Mouse (Mus musculus): ENCODE results near the gene Tpi1. TPM values are rescaled to one million over a fixed set of nuclear protein-coding genes. Genes with fewer than 3 reads are reported as not detected.
"Not testable (repeated sequence)": the region's sequence is repeated elsewhere in the genome, so short reads cannot be mapped to it uniquely, and the experiment has no call there.

The Tpi1 gene
- total and polyA plus RNA-seq, 2 experiments from 2014 or later: 515 to 525 TPM

DNA sequence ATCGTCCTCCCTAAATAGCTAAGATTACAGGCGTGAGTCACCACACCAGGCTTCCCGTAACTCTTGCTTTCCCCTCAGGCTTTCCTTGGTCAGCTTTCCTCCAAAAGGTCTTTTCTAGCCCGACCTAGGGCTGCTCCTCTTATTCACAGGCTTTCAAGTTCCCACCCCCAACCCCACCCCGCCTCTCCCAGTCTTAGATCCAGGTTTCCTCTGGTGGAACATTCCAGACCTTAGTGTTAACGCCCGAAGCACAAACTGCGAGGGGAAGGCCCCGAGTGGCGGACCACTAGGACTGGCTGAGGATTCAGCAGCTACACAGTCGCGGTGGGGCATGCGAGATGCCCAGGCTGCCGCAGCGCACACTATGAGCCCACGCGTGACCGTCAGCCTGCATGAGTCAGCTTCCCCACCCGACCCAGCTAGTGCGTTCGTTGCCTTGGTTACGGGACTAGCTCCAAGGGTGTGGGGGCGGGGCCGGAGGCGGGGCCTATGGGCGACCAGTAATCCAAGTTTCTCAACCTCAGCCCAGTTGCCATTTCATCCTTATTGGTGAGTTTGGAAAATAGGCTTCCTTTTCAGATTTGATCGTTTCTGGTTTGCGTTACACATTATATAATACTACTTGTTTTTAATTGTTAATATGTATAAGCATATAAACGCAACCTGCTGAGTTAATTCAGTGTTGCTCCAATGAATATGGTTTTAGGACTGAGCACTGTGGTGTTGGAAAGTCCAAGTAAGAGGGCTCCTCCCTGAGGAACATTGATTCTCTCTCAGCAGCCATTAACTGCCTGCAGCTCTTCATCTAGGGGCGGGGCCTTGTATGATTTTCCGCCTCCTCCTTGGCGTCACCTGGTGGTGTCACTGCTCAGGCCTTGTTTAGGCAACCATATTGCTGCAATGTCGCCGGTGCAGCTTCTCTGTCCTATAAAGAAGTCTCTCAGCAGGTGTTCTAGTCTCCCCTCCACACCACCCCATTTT lies 8.5 kb downstream of the Tpi1 start:
- peak overlapping the region; percentile 42 for H3K4me3 ChIP-seq (ENCODE audit: low read length)
- WGBS: 2% methylated on average over 34 of the region's 34 CpGs

DNA sequence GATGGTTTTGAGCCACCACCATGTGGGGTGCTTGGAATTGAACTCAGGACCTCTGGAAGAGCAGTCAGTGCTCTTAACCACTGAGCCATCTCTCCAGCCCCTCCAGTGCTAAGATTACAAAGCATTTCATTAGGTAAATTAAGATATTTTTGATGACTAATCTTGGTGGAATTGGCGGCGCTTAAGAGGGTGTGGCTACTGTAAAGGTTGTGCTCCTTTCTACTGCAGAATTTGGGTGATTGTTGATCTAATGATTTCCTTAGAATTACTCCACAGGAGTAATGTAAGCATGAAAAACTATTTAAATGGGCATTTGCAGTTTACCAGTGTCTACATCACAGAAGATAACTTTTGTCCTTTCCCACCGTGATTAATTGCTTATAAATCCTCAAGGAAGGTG lies 9.8 kb downstream of the Tpi1 start:
- no peak for TF ChIP-seq CTCF (IDR thresholded peaks at IDR 0.05; ENCODE audit: low read depth)
- no peaks in the 10 kb centered on the region for H3K27me3 ChIP-seq (ENCODE audit: insufficient read depth, low read length)
- H3K27ac ChIP-seq: no peak overlapping the region
- 87% methylated on average over 3 of the region's 3 CpGs for WGBS
- no peak for DNase-seq (ENCODE audit: low spot score)
- H3K4me1 ChIP-seq (ENCODE audit: insufficient read depth, low read length): peaks cover 6% of the 10 kb centered on the region
- H3K4me2 ChIP-seq (ENCODE audit: low read depth, low read length): no peak overlapping the region
- H3K9ac ChIP-seq (replicated peaks; ENCODE audit: low read length): no peak overlapping the region
- no peaks in the 10 kb centered on the region for H3K36me3 ChIP-seq (ENCODE audit: insufficient read depth, low read length)
- H3K4me3 ChIP-seq (ENCODE audit: low read length): no peak overlapping the region
- no peak for ATAC-seq
- H3K9me3 ChIP-seq (ENCODE audit: low read length): no peaks in the 10 kb centered on the region

More for the DNA sequence above, 8.5 kb downstream of the Tpi1 start:
- Histone ChIP-seq H3K9me3 (ENCODE audit: low read length) (no peaks in the 10 kb centered on the region), H3K4me1 (ENCODE audit: insufficient read depth, low read length) (peaks cover 13% of the 10 kb centered on the region), H3K27me3 (ENCODE audit: insufficient read depth, low read length) (no peaks in the 10 kb centered on the region), H3K27ac (peak overlapping the region; percentile 90), H3K9ac (replicated peaks; ENCODE audit: low read length) (peak overlapping the region; percentile 54), H3K36me3 (ENCODE audit: insufficient read depth, low read length) (no peaks in the 10 kb centered on the region), H3K4me2 (ENCODE audit: low read depth, low read length) (peak overlapping the region; percentile 69)
- peak; percentile 90 for ATAC-seq
- peak; percentile 98 for DNase-seq (ENCODE audit: low spot score)
- peak; percentile 57 for TF ChIP-seq CTCF (IDR thresholded peaks at IDR 0.05; ENCODE audit: low read depth)

DNA sequence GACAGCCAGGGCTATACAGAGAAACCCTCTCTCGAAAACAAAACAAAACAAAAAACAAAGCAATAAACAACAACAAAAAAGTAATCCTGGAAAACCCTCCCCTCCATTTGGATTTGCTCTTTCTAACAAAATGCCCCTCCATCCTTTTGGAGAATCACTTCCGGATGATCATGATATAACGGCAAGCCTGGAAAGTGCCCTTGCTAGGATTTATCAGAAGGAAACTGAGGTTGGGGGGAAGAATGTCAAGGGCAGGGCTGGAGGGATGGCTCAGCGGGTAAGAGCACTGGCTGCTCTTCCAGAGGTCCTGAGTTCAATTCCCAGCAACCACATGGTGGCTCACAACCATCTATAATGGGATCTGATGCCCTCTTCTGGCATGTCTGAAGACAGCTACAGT lies 10.4 kb downstream of the Tpi1 start:
- not testable (repeated sequence) for H3K4me1 ChIP-seq (ENCODE audit: insufficient read depth, low read length); H3K4me2 ChIP-seq (ENCODE audit: low read depth, low read length); ATAC-seq; H3K36me3 ChIP-seq (ENCODE audit: insufficient read depth, low read length); H3K9me3 ChIP-seq (ENCODE audit: low read length); H3K4me3 ChIP-seq (ENCODE audit: low read length); H3K27me3 ChIP-seq (ENCODE audit: insufficient read depth, low read length); DNase-seq (ENCODE audit: low spot score); H3K9ac ChIP-seq (replicated peaks; ENCODE audit: low read length); H3K27ac ChIP-seq
- 97% methylated on average over 4 of the region's 4 CpGs for WGBS

DNA sequence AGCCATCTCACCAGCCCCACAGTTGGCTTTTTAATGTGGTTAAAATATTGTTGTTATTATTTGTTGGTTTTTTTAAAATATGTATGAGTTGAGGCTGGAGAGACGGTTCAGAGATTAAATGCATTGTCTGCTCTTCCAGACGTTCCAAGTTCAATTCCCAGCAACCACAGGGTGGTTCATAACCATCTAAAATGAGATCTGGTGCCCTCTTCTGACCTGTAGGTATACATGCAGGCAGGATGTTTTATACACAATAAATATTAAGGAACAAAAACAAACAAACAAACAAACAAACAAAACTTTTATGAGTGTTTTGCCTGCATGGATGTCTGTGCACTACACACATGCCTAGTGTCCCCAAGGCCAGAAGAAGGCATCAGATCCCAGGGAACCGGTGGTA lies 11.0 kb downstream of the Tpi1 start:
- 73% methylated on average over 3 of the region's 3 CpGs for WGBS

DNA sequence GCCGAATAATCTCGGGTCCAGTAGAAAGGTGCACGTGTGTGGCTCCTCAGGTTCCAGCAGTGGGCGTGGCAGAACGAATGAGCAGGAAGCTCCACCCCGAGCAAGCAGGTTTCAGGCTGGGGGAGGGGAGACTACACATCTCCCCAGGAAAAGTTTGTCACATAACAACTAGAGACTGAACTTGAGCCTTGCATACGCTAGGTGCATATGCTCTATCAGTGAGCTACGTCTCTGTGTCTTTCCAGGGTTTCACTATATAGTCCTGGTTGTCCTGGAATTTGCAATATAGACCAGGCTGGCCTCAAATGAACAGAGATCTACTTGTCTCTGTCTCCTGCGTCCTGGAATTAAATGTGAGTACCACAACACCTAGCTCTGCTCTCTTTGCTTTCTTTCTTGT lies 11.7 kb downstream of the Tpi1 start:
- not testable (repeated sequence) for H3K9ac ChIP-seq (replicated peaks; ENCODE audit: low read length); H3K4me3 ChIP-seq (ENCODE audit: low read length); H3K36me3 ChIP-seq (ENCODE audit: insufficient read depth, low read length); H3K9me3 ChIP-seq (ENCODE audit: low read length); H3K4me1 ChIP-seq (ENCODE audit: insufficient read depth, low read length); ATAC-seq; H3K27me3 ChIP-seq (ENCODE audit: insufficient read depth, low read length); H3K27ac ChIP-seq; DNase-seq (ENCODE audit: low spot score); H3K4me2 ChIP-seq (ENCODE audit: low read depth, low read length)
- WGBS: 38% methylated on average over 3 of the region's 9 CpGs

More for the DNA sequence above, 11.0 kb downstream of the Tpi1 start:
- H3K4me2 ChIP-seq (ENCODE audit: low read depth, low read length): no peak overlapping the region
- no peaks in the 10 kb centered on the region for H3K36me3 ChIP-seq (ENCODE audit: insufficient read depth, low read length)
- no peak overlapping the region for H3K9ac ChIP-seq (replicated peaks; ENCODE audit: low read length)
- DNase-seq (ENCODE audit: low spot score) (no peak), ATAC-seq (no peak)
- no peaks in the 10 kb centered on the region for H3K27me3 ChIP-seq (ENCODE audit: insufficient read depth, low read length)
- no peak overlapping the region for H3K27ac ChIP-seq
- H3K4me3 ChIP-seq (ENCODE audit: low read length): no peak overlapping the region
- no peak for TF ChIP-seq CTCF (IDR thresholded peaks at IDR 0.05; ENCODE audit: low read depth)
- H3K4me1 ChIP-seq (ENCODE audit: insufficient read depth, low read length): peaks cover 6% of the 10 kb centered on the region
- H3K9me3 ChIP-seq (ENCODE audit: low read length): no peaks in the 10 kb centered on the region

DNA sequence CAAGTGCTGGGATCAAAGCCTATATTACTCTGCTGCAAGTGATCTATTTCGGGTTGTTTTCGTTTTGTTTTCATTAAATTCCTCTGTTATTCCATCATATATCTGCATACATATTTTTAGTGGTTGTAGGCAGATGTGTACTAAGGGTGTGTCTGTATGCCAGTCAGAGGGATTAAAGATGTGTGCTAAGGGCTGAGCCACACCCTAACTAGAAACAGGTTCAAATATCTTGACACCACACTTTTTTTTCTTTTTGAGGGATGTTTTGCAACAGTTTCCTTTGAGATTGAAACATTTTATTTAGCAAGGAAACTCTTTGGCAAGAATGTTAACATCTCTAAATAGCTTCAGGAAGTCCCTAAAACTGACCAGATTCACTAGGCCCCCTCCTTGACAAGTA lies 17.9 kb downstream of the Tpi1 start:
- Histone ChIP-seq H3K27ac (no peak overlapping the region), H3K4me3 (ENCODE audit: low read length) (no peak overlapping the region), H3K4me2 (ENCODE audit: low read depth, low read length) (no peak overlapping the region), H3K9ac (replicated peaks; ENCODE audit: low read length) (no peak overlapping the region), H3K4me1 (ENCODE audit: insufficient read depth, low read length) (no peaks in the 10 kb centered on the region), H3K27me3 (ENCODE audit: insufficient read depth, low read length) (no peaks in the 10 kb centered on the region), H3K36me3 (ENCODE audit: insufficient read depth, low read length) (no peaks in the 10 kb centered on the region), H3K9me3 (ENCODE audit: low read length) (no peaks in the 10 kb centered on the region)
- 79% methylated on average over 2 of the region's 2 CpGs for WGBS
- no peak for ATAC-seq
- TF ChIP-seq CTCF (IDR thresholded peaks at IDR 0.05; ENCODE audit: low read depth): no peak
- DNase-seq (ENCODE audit: low spot score): no peak

DNA sequence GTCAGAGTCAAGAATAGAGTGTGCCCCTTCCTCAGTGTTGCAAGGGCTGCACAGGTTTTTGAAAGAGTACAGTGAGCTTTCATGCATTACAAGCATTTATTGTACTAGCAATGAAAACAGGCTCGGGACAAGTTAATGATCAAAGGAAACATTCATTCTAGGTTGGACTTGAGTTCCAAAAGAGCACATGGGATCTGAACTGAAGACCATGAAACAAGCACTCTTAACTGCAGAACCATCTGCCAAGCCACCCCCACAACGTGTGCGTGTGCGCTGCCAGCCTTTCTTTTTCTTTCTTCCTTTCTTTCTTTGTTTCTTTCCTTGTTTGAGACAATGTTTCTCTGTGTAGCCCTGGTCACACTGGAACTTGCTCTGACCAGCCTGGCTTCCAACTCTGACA lies 18.3 kb downstream of the Tpi1 start:
- no peaks in the 10 kb centered on the region for H3K36me3 ChIP-seq (ENCODE audit: insufficient read depth, low read length)
- H3K27me3 ChIP-seq (ENCODE audit: insufficient read depth, low read length): no peaks in the 10 kb centered on the region
- no peak for ATAC-seq
- no peaks in the 10 kb centered on the region for H3K9me3 ChIP-seq (ENCODE audit: low read length)
- H3K27ac ChIP-seq: no peak overlapping the region
- no peak overlapping the region for H3K4me3 ChIP-seq (ENCODE audit: low read length)
- no peak overlapping the region for H3K9ac ChIP-seq (replicated peaks; ENCODE audit: low read length)
- H3K4me2 ChIP-seq (ENCODE audit: low read depth, low read length): no peak overlapping the region
- DNase-seq (ENCODE audit: low spot score): no peak
- 60% methylated on average over 4 of the region's 4 CpGs for WGBS
- TF ChIP-seq CTCF (IDR thresholded peaks at IDR 0.05; ENCODE audit: low read depth): no peak
- H3K4me1 ChIP-seq (ENCODE audit: insufficient read depth, low read length): no peaks in the 10 kb centered on the region

Measured in hindbrain, postnatal 0 days (tissue).